Mouse (Mus musculus): ENCODE results near the gene Dnah3.

Dnah3 gene

DNA sequence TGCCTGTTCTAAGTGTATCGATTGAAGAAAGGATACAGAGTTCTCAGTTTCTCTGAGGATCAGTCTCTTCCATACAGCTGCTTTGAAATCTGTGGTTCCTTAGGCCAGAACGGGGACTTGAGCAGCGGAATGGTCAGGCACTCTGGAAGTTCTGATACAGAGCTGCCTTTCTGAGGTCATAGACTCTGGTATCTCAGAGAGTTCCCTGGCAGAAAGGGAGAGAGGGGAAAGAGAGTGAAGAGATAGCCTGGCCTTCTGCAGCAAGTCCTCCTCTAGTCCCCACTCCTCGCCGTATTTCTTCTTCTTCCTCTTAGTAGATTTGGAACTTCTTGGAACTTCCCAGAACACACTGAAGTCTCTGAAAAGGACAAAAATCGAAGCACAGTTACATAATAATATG is at the start of gene Dnah3:
Gene Dnah3, minus strand, starts transcription at position 101 of the 400 bp plus-strand sequence.
- no peak for DNase-seq (ENCODE audit: low spot score)

- no peak for DNase-seq (ENCODE audit: low spot score)
Observed at GRCm38 (mm10) chr7:120142743-120143142, 47.7 kb upstream of the Dnah3 start.

GRCm38 (mm10) chr7:120128951-120129350 is 33.9 kb upstream of the Dnah3 start:
- DNase-seq (ENCODE audit: low spot score): no peak

- DNase-seq (ENCODE audit: low spot score): no peak
Observed at GRCm38 (mm10) chr7:120127686-120128059, 32.6 kb upstream of the Dnah3 start.

DNA sequence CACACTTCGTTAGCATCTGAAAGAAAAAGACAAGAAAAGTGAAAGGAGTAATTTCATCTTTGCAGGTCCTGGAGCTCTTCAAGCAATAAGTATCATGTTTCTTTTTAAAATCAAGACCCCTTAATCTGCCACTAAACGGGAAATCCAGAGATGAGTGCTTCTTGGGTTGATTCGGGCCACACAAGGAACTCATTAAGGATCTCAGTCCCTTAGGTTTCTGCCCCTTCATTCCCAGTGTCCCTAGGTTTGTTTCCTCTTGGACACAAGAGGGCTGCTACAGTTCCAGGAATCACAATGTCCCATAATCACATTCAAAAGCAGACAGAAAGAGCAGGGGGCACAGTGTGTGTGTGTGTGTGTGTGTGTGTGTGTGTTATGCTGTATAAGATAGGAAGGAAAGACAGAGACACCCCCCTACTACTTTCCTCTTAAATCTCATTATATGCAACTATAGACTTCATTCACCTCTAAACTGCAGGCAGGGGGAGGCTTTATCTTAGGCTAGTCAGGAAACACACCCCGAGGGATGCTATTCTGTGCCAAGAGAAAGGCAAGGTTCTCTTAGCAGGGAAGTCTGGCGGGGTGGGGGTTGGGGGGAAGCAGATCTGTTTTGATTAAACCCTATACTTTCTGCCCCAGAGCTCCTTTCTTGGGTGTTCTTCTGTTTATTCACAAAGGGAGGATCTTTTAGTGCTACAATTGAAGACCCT is 32.1 kb upstream of the Dnah3 start:
- DNase-seq (ENCODE audit: low spot score): no peak

- DNase-seq (ENCODE audit: low spot score): no peak
Observed at GRCm38 (mm10) chr7:120124844-120125243, 29.8 kb upstream of the Dnah3 start.

DNA sequence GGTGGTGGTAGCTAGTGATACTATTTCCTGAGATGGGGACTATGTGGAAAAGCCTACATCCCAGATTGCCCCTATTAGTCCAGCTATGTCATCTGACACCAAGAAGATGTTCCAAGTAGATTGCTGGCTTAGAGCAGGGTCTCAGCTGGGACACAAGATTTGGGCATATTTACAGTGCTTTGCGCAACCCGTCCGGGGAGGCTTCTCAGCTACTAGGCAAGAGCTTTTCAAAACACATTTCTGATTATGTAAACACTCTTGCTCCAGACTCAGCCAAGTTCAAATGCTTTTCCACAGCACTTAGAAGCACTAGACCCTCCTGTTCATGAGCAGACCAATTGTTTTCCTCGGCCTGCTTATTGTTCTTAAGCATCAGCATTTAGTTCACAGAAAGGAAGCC is 28.7 kb upstream of the Dnah3 start:
- no peak for DNase-seq (ENCODE audit: low spot score)

DNA sequence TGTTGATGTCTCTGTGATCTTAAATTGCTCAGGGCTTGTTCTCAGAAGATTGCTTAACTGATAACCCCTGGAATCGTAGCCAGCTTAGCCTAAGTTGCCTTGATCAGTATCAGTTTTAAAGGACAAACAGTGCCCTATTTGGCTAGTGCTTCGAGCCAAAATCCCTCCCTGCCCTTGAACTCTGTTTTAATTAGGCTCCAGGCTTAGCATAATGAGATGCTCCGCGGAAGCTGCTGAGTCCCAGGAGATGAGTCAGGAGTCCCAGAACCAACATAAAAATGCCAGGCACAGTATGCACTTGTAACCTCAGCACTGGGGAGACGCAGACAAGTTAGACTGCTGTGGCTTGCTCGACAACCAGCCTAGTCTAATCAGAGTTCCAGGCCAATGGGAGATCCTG is 22.4 kb upstream of the Dnah3 start:
- no peak for DNase-seq (ENCODE audit: low spot score)

- DNase-seq (ENCODE audit: low spot score): no peak
Observed at GRCm38 (mm10) chr7:120116976-120117375, 21.9 kb upstream of the Dnah3 start.

DNA sequence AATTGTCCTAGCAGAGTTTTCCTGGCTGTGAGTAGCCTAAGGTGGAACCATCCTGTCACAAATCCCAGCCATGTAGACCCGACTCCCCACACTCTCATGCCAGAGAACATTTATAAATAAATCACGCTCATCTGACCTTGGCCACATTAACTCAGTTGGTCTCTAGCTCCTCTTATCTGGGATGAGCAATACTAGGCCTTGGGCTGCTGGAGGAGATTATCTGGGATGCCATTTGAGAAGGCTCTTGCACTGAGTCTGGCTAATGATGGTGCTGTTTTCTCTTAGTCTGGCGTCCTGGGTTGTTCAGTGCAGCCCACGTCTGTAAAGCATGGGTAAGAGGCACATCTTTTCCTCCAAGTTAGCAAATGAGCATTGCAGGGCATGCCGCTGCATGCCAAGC is 14.6 kb upstream of the Dnah3 start:
- no peak for DNase-seq (ENCODE audit: low spot score)

DNA sequence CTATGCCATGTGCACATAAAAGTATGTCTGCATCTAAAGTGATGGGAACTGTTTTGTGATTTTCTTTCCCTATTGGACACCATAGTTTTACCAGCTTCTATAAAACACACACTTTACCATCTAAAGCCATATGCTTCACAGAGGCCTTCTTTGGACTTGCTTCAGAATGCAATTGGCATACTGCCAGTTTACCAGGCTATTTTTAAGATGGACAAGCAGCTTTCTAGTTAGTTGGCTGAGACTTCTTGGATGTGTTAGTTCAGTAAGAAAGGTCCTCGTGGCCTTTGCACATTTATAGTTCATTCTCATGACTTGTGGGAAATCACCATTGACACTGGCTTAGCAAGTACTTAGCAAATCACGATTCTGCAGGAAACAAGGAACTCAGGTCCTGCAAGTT is 11.3 kb upstream of the Dnah3 start:
- no peak for DNase-seq (ENCODE audit: low spot score)

- no peak for DNase-seq (ENCODE audit: low spot score)
Observed at GRCm38 (mm10) chr7:120104975-120105374, 9.9 kb upstream of the Dnah3 start.

GRCm38 (mm10) chr7:120103019-120103567 is 8.0 kb upstream of the Dnah3 start:
- DNase-seq (ENCODE audit: low spot score): no peak

DNA sequence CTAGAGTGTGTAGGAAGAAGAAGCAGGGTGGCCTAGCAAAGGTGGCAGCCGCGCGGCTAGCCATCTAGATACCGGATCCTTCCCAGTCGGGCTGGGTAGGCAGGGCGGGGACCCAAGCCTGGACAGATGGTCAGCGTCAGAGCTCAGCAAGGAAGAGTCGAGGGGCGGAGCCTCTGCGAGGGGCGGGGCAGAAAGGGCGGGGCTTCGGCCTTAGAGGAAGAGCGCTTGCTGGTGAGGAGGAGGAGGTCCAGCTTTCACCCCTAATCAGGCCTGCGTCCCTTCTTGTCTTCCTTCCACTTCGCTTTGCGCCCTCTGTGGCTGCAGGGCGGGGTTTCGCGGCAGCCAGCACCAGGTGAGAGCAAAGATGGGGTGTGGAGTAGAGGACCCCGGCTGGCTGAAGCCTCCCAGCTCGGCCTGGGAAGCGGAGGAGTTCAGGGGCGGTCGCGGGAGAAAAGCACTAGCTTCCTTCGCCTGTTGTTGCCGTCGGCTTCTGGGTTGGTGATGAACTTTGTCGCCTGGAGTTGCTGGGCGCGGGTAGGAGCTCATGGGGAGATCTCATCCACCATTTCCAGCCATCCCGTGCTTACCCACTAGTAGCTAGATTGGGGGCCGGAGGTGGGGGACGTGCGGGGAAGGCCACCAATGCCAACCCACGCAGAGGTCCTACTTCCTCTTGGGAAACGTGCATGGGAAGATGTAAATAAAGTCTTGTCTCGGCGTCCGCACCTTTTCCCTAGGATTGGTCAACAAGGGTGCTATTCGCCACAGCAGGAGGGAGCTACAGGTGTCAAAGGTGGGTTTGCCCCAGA is 7.3 kb upstream of the Dnah3 start, which contains the start of gene Tmem159:
Gene Tmem159, plus strand, starts transcription at position 190 of the 809 bp plus-strand sequence.
- peak; percentile 30 for DNase-seq (ENCODE audit: low spot score)

DNA sequence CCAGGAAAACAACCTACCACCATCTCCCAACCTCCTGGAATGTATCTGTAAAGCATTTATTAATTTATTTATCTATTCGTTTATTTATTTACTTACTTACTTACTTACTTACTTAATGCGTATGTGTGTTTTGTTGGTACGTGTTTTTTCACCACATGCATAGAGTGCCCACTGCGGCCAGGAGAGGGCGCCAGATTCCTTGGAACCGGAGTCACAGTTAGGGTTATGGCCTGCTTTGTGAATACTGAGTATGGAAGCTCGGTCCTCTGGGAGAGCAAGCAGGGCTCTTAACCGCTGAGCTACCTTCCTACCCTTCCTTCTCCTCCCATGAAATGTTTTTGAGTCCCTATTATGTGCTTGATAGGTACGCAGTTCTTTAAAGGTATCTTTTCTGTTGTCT is 3.3 kb upstream of the Dnah3 start:
- DNase-seq (ENCODE audit: low spot score): peak; percentile 46

DNA sequence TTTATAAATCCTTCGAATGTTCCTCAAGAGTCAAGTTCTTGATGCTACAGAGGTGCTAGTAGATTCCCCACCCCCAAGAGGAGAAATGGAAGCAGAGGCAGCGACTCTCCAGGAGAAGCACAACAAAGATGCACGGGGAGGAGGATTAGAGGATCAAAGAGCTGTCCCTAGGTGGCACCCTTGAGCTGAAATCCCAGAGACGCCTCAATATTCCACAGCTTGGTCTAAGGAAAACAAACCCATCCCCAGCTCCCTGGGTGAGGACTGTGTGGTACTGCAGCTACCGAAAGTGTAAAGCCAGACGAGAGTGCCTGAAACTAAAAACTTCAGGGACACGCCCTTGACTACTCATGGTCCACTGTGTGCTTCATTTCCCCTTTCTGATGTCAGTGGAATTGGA is 2.8 kb upstream of the Dnah3 start:
- no peak for DNase-seq (ENCODE audit: low spot score)

- no peak for DNase-seq (ENCODE audit: low spot score)
Observed at GRCm38 (mm10) chr7:120094216-120094615, 864 bp downstream of the Dnah3 start.

DNA sequence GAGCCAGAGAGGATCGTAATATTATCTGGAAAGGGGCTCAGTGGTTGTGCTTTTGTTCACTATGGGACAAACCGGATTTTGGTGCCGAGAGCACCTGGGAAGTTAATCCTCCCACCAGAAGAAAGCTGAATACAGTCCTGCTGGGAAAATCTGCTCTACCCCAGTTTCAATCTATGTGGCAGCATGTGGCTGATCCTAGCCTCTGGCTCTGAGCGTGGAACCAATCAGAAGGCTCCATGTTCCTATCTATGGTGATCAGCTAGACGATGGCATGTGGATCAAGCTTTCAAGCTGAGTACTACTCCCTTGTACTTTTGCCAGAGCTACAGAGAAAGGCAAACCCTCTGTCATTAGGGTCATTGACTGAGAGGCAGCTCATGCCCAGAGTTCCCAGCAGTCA is 2.0 kb downstream of the Dnah3 start:
- DNase-seq (ENCODE audit: low spot score): no peak

DNA sequence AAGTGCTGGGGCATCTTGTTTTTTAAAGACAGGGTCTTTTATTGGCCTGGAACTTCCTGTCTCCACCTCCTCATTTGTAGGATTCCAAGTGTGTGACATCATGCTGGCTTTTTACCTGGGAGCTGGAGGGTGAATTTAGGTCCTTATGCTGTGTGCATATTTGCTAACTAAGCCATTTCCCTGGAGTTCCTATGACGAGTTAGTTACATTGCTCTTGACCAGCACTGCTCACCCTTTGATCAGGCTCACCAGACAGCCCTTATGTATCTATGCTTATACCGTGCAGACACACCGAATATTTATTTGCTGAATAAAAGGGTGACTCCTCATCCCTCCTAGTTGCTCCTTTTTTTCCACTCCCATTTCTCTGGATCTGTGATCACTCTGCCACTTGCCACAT is 14.9 kb downstream of the Dnah3 start:
- DNase-seq (ENCODE audit: low spot score): no peak

GRCm38 (mm10) chr7:120069164-120069563 is 25.9 kb downstream of the Dnah3 start:
- no peak for DNase-seq (ENCODE audit: low spot score)

GRCm38 (mm10) chr7:120068114-120068513 is 27.0 kb downstream of the Dnah3 start:
- DNase-seq (ENCODE audit: low spot score): no peak

- DNase-seq (ENCODE audit: low spot score): no peak
Observed at GRCm38 (mm10) chr7:120064045-120064444, 31.0 kb downstream of the Dnah3 start.

DNA sequence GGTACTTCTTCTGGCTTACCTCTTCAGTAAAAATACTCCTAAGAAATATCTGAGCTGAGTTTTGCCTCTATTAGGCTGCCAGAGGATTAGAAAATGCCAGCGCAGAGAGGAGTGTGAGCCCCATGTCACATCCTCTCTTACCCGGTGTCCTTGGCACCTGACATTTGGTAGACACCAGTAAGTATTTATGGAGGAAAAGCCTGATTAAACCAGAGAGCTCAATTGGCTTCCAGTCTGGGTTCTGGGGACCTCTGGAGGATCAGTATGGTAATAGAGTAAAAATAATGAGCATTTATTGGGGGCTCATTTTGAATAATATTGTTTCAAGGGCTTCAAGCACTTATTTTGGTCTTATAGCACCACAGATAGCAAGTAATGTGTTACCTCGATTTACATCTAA is 39.6 kb downstream of the Dnah3 start:
- no peak for DNase-seq (ENCODE audit: low spot score)
